Mouse (Mus musculus): ENCODE data around the gene Csnk2a2. TPM values are rescaled to one million over a fixed set of nuclear protein-coding genes. Genes with fewer than 3 reads are reported as not detected.

Gene Csnk2a2
- polyA plus RNA-seq (2015; fragmentation: Nextera tagmentation; extraction: Ambion mirVana) = 11.2 and 14.6 TPM in 2 replicates

GRCm38 (mm10) chr8:95490006-95490405, at the start of gene Csnk2a2:
Csnk2a2 (minus strand) TSS chr8:95490039.
- Histone ChIP-seq H3K4me2 (replicated peaks) (peak within 1 kb of the TSS; percentile 66), H3K27ac (replicated peaks) (no peak within 1 kb of the TSS; the same call in 1 of the 2 replicates), H3K27me3 (no peaks in the 10 kb centered on the region), H3K4me1 (peaks cover 23% of the 10 kb centered on the region), H3K4me3 (replicated peaks) (peak within 1 kb of the TSS; percentile 92), H3K9me3 (replicated peaks) (no peaks in the 10 kb centered on the region), H3K36me3 (peaks cover 10% of the 10 kb centered on the region; the same call in 1 of the 2 replicates), H3K9ac (peak within 1 kb of the TSS; percentile 96; the same call in 1 of the 2 replicates)
- WGBS = 84% methylated on average over 5 of the region's 5 CpGs
- no peak for ATAC-seq (ENCODE audit: insufficient number of reproducible peaks, low FRiP score, low TSS enrichment, low read depth)

- H3K27me3 ChIP-seq = no peaks in the 10 kb centered on the region
- no peak overlapping the region for H3K4me2 ChIP-seq (replicated peaks)
- H3K27ac ChIP-seq (replicated peaks) = no peak overlapping the region
- no peak overlapping the region for H3K9ac ChIP-seq
- WGBS = 77% methylated on average over 5 of the region's 5 CpGs
- H3K36me3 ChIP-seq = no peaks in the 10 kb centered on the region
- H3K9me3 ChIP-seq (replicated peaks) = no peaks in the 10 kb centered on the region
- no peaks in the 10 kb centered on the region for H3K4me1 ChIP-seq
- no peak overlapping the region for H3K4me3 ChIP-seq (replicated peaks)
- no peak for ATAC-seq (ENCODE audit: insufficient number of reproducible peaks, low FRiP score, low TSS enrichment, low read depth)
Observed at GRCm38 (mm10) chr8:95539487-95539886, 49.6 kb upstream of the Csnk2a2 start.

- Histone ChIP-seq H3K27ac (replicated peaks) (no peak within 1 kb of the TSS), H3K27me3 (no peaks in the 10 kb centered on the region), H3K4me1 (no peaks in the 10 kb centered on the region), H3K36me3 (no peaks in the 10 kb centered on the region), H3K4me2 (replicated peaks) (peak within 1 kb of the TSS; percentile 77), H3K4me3 (replicated peaks) (peak within 1 kb of the TSS; percentile 47), H3K9me3 (replicated peaks) (no peaks in the 10 kb centered on the region), H3K9ac (peak within 1 kb of the TSS; percentile 22; the same call in 1 of the 2 replicates)
- ATAC-seq (ENCODE audit: insufficient number of reproducible peaks, low FRiP score, low TSS enrichment, low read depth) = peak; percentile 80
- 5% methylated on average over 33 of the region's 33 CpGs for whole genome bisulfite sequencing
Observed at GRCm38 (mm10) chr8:95533584-95534387, 43.9 kb upstream of the Csnk2a2 start, which contains the start of gene Ccdc113. Ccdc113 (plus strand) TSS chr8:95534085.

- ATAC-seq (ENCODE audit: insufficient number of reproducible peaks, low FRiP score, low TSS enrichment, low read depth) = no peak
- Histone ChIP-seq H3K9ac (no peak overlapping the region), H3K9me3 (replicated peaks) (no peaks in the 10 kb centered on the region), H3K4me1 (no peaks in the 10 kb centered on the region), H3K27me3 (0 out of 2 replicates have a peak, but pooled peaks cover 2% of the 10 kb centered on the region), H3K4me3 (replicated peaks) (no peak overlapping the region), H3K27ac (replicated peaks) (no peak overlapping the region), H3K4me2 (replicated peaks) (no peak overlapping the region), H3K36me3 (no peaks in the 10 kb centered on the region)
- 43% methylated on average over 4 of the region's 4 CpGs for WGBS
Observed at GRCm38 (mm10) chr8:95532206-95532605, 42.4 kb upstream of the Csnk2a2 start.

- Histone ChIP-seq H3K4me2 (replicated peaks) (no peak overlapping the region), H3K9me3 (replicated peaks) (no peaks in the 10 kb centered on the region), H3K4me3 (replicated peaks) (no peak overlapping the region), H3K4me1 (no peaks in the 10 kb centered on the region), H3K9ac (no peak overlapping the region), H3K27me3 (0 out of 2 replicates have a peak, but pooled peaks cover 2% of the 10 kb centered on the region), H3K36me3 (no peaks in the 10 kb centered on the region), H3K27ac (replicated peaks) (no peak overlapping the region)
- ATAC-seq (ENCODE audit: insufficient number of reproducible peaks, low FRiP score, low TSS enrichment, low read depth) = no peak
- 63% methylated on average over 9 of the region's 9 CpGs for WGBS
Observed at GRCm38 (mm10) chr8:95528750-95529310, 39.0 kb upstream of the Csnk2a2 start.

- 87% methylated on average over 10 of the region's 10 CpGs for WGBS
- Histone ChIP-seq H3K36me3 (no peaks in the 10 kb centered on the region), H3K27ac (replicated peaks) (no peak overlapping the region), H3K4me2 (replicated peaks) (no peak overlapping the region), H3K9me3 (replicated peaks) (no peaks in the 10 kb centered on the region), H3K9ac (no peak overlapping the region), H3K4me1 (no peaks in the 10 kb centered on the region), H3K4me3 (replicated peaks) (no peak overlapping the region), H3K27me3 (0 out of 2 replicates have a peak, but pooled peaks cover 2% of the 10 kb centered on the region)
- ATAC-seq (ENCODE audit: insufficient number of reproducible peaks, low FRiP score, low TSS enrichment, low read depth) = no peak
Observed at GRCm38 (mm10) chr8:95528194-95528593, 38.4 kb upstream of the Csnk2a2 start.

GRCm38 (mm10) chr8:95523991-95524390, 34.2 kb upstream of the Csnk2a2 start:
- Histone ChIP-seq H3K36me3 (no peaks in the 10 kb centered on the region), H3K4me3 (replicated peaks) (no peak overlapping the region), H3K9me3 (replicated peaks) (no peaks in the 10 kb centered on the region), H3K9ac (no peak overlapping the region), H3K27me3 (0 out of 2 replicates have a peak, but pooled peaks cover 2% of the 10 kb centered on the region), H3K4me2 (replicated peaks) (no peak overlapping the region), H3K4me1 (no peaks in the 10 kb centered on the region), H3K27ac (replicated peaks) (no peak overlapping the region)
- WGBS = 89% methylated on average over 4 of the region's 4 CpGs
- ATAC-seq (ENCODE audit: insufficient number of reproducible peaks, low FRiP score, low TSS enrichment, low read depth) = no peak

- no peak for ATAC-seq (ENCODE audit: insufficient number of reproducible peaks, low FRiP score, low TSS enrichment, low read depth)
- Histone ChIP-seq H3K4me1 (no peaks in the 10 kb centered on the region), H3K4me3 (replicated peaks) (no peak overlapping the region), H3K9ac (no peak overlapping the region), H3K4me2 (replicated peaks) (no peak overlapping the region), H3K36me3 (no peaks in the 10 kb centered on the region), H3K27ac (replicated peaks) (no peak overlapping the region), H3K27me3 (no peaks in the 10 kb centered on the region), H3K9me3 (replicated peaks) (no peaks in the 10 kb centered on the region)
- WGBS = 66% methylated on average over 6 of the region's 6 CpGs
Observed at GRCm38 (mm10) chr8:95516928-95517327, 27.1 kb upstream of the Csnk2a2 start.

- Histone ChIP-seq H3K36me3 (no peaks in the 10 kb centered on the region), H3K27ac (replicated peaks) (no peak overlapping the region), H3K9ac (no peak overlapping the region), H3K27me3 (no peaks in the 10 kb centered on the region), H3K4me3 (replicated peaks) (no peak overlapping the region), H3K4me2 (replicated peaks) (no peak overlapping the region), H3K9me3 (replicated peaks) (no peaks in the 10 kb centered on the region), H3K4me1 (no peaks in the 10 kb centered on the region)
- ATAC-seq (ENCODE audit: insufficient number of reproducible peaks, low FRiP score, low TSS enrichment, low read depth) = no peak
- 55% methylated on average over 4 of the region's 4 CpGs for WGBS
Observed at GRCm38 (mm10) chr8:95513219-95513618, 23.4 kb upstream of the Csnk2a2 start.

GRCm38 (mm10) chr8:95512257-95512656, 22.4 kb upstream of the Csnk2a2 start:
- Histone ChIP-seq H3K27ac (replicated peaks) (no peak overlapping the region), H3K9ac (no peak overlapping the region), H3K4me3 (replicated peaks) (no peak overlapping the region), H3K4me1 (no peaks in the 10 kb centered on the region), H3K9me3 (replicated peaks) (no peaks in the 10 kb centered on the region), H3K36me3 (no peaks in the 10 kb centered on the region), H3K4me2 (replicated peaks) (no peak overlapping the region), H3K27me3 (no peaks in the 10 kb centered on the region)
- WGBS = 71% methylated on average over 4 of the region's 4 CpGs
- no peak for ATAC-seq (ENCODE audit: insufficient number of reproducible peaks, low FRiP score, low TSS enrichment, low read depth)

- no peaks in the 10 kb centered on the region for H3K9me3 ChIP-seq (replicated peaks)
- no peaks in the 10 kb centered on the region for H3K27me3 ChIP-seq
- H3K4me1 ChIP-seq = no peaks in the 10 kb centered on the region
- 75% methylated on average over 5 of the region's 5 CpGs for WGBS
- H3K4me2 ChIP-seq (replicated peaks) = no peak overlapping the region
- no peak overlapping the region for H3K9ac ChIP-seq
- H3K4me3 ChIP-seq (replicated peaks) = no peak overlapping the region
- no peak for ATAC-seq (ENCODE audit: insufficient number of reproducible peaks, low FRiP score, low TSS enrichment, low read depth)
- no peaks in the 10 kb centered on the region for H3K36me3 ChIP-seq
- no peak overlapping the region for H3K27ac ChIP-seq (replicated peaks)
Observed at GRCm38 (mm10) chr8:95506245-95506644, 16.4 kb upstream of the Csnk2a2 start.
